Mouse (Mus musculus): ENCODE results near the gene Zfp759.
A peak's percentile ranks its signal among the peaks of the same experiment; 100 is the strongest.
"Not testable (repeated sequence)": the region's sequence is repeated elsewhere in the genome, so short reads cannot be mapped to it uniquely, and the experiment has no call there.

Gene Zfp759

DNA sequence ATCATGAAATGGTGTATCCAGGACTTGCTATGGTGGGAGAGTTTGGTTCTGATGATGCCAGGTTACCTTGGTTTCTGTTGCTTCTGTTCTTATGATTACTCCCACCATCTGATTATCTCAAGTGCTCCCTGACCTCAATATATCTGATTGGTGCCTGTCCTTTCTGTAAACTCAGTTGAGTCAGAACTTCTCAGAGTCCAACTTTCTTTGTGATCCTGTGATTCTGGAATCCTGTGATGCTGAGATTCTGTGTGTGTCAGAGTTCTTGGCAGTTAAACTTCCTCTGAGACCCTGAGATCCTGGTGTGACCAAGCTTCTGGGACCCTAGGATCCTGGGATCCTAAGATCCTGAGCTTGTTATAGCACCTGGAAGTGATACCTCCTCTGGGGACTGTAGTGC is at the start of gene Zfp759:
Gene Zfp759, plus strand, starts transcription at position 301 of the 400 bp plus-strand sequence.
- DNase-seq: not testable (repeated sequence)

GRCm38 (mm10) chr13:67072786-67073185 is 48.7 kb upstream of the Zfp759 start:
- no peak for DNase-seq

DNA sequence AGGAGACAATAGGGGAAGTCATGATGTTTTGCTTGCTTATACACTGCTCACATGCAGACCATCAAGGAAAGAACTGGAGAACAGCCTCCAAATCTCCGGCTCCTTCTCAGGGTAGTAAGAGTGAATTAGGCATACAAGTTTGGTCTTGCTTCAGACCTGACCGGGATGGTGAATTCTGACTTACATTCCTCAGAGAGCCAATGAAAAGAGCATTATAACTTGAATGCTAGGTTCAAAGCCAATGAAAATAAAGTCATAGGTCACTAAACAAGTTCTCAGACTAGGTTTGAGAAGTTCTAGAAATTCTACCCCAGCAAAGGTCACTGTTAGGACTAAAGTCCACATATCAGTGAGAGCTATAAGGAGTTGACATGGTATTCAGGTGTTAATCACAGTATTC is 44.2 kb upstream of the Zfp759 start:
- DNase-seq: no peak

GRCm38 (mm10) chr13:67081142-67081713 is 40.2 kb upstream of the Zfp759 start:
- peak; percentile 85 for DNase-seq

DNA sequence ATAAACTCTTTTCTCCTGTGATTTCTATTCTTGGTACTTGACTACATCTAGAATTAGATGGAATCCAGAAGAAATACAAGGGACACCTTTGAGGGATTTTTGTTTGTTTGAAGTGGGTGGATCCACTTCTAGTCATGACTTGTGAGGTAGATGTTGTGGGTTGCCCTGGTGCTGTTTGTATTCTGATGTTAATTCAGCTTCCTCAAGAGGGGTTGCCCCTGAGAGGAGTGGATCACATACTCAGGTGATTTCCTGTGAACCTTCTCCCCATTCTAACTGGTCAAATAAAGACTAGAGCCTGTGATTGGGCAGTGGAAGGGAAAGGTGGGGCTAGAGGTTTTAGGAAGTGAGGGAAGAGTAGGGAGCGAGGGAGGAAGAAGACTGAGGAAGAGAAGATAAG is 39.5 kb upstream of the Zfp759 start:
- peak; percentile 30 for DNase-seq

DNA sequence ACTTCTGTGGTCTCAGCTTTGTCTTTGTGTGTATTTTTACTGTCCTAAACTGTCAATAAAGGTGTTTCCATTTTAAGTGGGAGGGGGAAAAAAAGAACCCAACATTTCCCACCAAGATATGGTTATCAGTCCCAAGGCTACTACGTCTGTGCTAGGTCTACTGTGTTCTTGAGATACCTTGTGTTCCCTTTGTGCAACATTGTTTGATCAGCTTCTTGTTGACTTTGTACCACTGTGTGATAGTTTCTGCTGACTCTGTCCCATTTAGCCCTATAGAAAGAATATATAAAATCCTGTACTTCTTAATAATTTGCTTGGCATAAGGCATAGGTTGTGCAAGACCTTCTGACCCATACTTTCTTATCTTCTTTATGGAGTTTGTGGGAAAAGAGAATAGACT is 31.3 kb upstream of the Zfp759 start:
- no peak for DNase-seq

DNA sequence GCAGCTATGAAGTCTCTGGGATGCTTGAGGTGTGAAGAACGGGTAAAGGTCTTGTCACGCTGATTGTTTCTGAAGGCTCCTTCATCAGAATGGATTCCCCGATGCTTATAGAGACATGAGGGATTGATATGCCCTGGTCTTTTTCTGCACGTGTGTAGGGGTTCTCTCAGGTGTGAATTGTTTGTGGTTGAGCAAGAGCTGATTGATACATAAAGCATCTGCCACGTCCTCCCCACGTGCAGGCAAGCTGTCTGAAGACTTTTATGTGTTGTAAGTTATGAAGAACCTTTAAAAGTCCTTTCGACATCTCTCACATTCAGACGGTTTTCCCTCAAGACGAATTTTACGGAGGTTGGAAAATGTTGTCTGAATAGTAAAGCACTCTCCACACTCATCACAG is 23.6 kb upstream of the Zfp759 start, which contains the start of gene Zfp708:
Gene Zfp708, minus strand, starts transcription at position 101 of the 400 bp plus-strand sequence.
- no peak for DNase-seq

DNA sequence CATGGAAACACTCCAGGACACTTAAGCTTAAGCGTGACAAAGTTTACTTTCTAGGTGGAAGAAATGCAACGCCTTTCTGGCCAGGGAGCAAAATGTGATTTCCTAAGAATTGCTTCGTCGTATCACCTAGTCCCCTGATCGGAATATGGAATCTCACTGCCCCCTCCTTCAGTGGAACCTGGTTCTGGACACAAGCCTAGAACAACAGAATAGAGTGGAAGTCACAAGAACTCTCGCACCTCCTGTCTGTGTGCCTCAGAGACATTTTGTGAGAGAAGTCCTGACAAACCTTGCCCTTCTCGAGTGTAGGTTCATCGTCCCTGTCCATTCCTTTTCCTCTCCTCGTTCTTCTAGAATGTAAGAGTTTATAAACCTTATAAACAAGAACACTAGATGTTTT is 13.8 kb upstream of the Zfp759 start:
- DNase-seq: no peak

DNA sequence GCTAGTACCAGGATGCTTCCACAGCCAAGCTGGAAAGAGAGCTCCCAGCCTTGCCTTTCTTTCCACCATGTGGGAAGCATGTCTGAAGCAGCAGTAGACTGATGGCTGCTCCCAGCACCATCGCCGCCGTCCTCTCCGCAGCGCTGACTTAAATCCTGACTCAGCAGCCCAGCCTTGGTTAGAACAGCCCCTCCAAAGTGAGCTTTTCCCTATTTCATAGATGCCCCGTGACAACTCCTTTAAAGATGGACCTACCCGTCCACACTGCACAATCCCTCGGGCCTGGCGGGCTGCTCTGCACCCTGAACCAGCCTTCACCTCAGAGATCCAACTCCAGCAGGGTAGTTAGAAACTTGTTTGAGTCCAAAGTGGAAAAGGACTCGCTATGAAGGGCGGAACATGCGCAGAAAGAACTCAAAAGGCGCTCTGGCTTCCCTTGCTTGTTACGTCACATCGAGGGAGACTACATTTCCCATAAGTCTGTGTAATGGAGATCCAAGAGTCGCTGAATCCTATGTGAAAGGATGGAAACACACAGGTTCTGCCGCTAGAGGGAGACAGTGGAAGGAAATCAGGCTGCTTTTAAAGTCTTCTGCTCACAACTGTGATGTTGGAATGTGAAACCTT is 13.2 kb upstream of the Zfp759 start, which contains the start of gene Gm28557:
Gene Gm28557, minus strand, starts transcription at position 411 of the 627 bp plus-strand sequence.
- DNase-seq: peak; percentile 98

- no peak for DNase-seq
These were observed 12.6 kb upstream of the Zfp759 start for GRCm38 (mm10) chr13:67108821-67109206.

DNA sequence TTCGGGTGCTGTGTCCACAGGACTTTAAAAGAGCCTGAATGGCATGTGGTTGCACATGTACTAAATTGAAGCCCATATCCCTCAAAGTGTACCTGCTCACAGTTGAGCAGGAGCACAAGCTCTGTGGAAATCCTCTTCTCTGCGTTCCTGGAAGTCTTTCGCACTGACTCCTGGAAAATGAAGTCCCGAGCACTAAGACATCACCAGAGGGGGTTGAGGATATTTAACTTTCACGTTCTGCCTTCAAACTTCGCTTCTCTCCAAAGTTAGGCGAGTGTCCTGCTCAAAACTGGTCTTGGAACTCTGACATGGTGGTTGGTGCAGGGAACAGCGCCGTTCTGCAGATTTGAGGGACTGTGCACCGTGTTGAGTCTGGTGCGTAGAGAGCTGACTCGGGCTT is 9.4 kb upstream of the Zfp759 start:
- DNase-seq: no peak

DNA sequence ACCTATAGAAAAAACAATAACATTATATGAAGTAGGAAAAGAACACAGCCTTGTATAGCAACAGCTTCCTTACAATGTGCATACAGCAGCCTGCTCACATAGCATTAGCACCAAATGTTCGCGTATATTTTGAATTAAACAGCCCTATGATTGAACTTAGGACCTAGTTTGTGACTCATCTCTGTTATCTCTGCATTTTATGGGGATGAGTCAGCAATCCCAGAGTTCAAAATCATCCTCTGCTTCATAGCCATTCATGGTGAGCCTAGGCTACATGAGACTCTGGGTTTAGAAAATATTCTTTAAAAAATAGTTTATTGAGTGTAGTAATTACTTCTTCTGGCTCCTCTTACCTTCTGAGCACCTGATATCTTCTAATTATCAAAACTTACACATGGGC is 8.2 kb upstream of the Zfp759 start:
- no peak for DNase-seq

DNA sequence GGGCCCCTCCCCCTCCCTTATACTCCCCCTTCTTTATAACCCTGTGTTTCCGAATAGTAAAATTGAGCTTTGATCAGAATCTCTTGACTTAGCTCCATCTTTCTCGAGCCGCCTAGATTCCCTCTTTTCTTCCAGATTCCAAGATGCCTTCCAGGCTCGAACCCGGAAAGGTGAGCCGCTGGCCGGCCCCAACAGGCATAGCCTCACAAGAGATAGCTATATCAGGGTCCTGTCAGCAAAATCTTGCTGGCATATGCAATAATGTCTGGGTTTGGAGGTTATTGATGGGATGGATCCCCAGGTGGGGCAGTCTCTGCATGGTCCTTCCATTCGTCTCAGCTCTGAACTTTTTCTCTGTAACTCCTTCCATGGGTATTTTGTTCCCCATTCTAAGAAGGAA is 5.3 kb upstream of the Zfp759 start, which contains the start of gene Rslcan18:
Gene Rslcan18, minus strand, starts transcription at position 101 of the 400 bp plus-strand sequence.
- not testable (repeated sequence) for DNase-seq

- no peak for DNase-seq
These were observed 3.0 kb downstream of the Zfp759 start for GRCm38 (mm10) chr13:67124460-67124859.

DNA sequence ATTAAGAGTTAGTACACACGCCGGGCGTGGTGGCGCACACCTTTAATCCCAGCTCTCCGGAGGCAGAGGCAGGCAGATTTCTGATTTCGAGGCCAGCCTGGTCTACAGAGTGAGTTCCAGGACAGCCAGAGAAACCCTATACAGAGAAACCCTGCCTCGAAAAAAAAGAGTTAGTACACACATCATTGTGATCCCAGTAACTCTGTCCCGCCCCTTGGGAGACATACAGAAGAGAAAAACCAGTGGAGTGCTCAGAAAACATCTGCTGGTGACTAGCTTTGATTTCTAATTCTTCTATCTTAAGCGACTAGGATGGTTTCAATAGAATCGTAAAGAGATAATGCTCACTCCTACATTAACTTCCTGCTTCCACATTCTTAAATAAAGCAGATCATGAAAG is 6.0 kb downstream of the Zfp759 start:
- peak; percentile 45 for DNase-seq

DNA sequence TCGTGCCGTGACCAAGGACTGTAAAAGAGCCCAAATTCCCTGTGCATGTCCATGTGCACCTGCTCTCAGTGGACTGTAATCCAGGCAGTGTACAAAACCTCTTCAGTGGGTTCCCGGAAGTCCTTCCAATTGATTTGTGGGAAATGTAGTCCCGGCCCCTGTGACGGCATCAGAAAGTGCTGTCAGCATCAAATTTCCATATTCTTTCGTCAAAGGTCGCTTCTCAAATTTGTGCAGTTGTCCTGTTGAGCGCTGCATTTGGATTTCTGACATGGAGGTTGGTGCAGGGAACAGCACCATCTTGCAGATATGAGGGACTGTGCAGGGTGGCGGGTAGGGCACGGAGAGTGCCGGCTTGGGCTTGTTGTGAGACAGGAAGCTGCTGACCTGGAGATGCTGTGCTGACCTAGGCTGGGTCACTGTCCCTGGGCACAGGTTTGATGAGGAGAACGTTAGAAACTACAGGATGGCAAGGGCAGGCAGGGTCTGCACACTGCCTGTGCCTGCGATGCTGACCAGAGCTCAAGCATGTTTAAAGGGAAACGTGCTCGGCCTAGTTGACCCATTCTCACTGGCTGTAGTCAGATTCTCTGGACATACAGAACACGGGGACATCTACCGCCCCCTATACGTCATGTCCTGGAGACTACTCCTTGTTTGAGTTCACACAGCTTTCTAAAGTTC is 6.7 kb downstream of the Zfp759 start:
- peak; percentile 92 for DNase-seq

- not testable (repeated sequence) for DNase-seq
These were observed 44.7 kb downstream of the Zfp759 start for GRCm38 (mm10) chr13:67166122-67166521.

DNA sequence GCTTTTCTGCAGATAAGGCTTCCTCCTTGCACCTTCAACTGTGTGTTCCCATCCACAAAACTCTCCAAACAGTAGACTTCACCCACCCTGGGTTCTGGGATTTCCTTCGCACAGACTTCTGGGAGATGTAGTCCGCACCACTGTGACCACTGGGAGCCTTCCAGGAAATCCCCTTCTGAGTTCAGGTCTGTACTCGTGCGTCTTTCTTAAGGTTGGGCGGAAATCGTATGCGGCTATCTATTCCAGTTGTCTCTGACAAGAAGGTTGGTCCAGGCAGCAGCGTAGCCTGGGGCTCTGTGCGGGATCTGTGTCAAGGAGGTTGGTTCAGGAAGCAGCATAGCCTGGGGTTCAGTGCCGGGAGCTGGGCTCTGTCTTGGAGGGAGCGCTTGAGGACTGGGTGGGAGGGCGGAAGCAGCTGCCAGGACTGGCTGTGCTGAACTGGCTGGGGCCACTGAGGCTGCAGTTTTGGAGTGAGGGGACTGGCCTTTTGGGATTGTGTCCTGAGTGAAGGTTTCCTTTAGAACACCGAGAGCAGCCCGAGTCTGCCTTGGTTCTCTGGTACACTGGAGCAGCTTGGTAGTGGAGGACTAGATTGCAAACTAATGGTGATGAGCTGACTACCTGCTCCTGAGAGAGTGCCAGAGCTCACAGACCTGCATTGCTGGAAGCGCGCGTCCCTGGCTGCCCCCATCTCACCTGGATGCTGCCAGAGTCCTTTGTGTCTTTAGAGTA is 51.7 kb downstream of the Zfp759 start, which contains the start of gene Rsl1:
Gene Rsl1, plus strand, starts transcription at position 192 of the 732 bp plus-strand sequence.
- DNase-seq: peak; percentile 75

- DNase-seq: peak; percentile 22
These were observed 52.2 kb downstream of the Zfp759 start for GRCm38 (mm10) chr13:67173723-67174055.
